Mouse (Mus musculus) heart, postnatal 25 days (tissue): ENCODE data around the gene Wdr72. TPM values are rescaled to one million over a fixed set of nuclear protein-coding genes. Genes with fewer than 3 reads are reported as not detected.

ENCODE experiments used
- DNase-seq: peaks from one replicate; pipeline ENCODE4 v3.0.0; 2022; ENCODE audit warnings: low spot score
- intact Hi-C: fragments of 180-260 bp; cut with DNase I; formaldehyde crosslinking; loops from one replicate; pipeline ENCODE4 v1.15.1; 2025
- total RNA-seq, 2 experiments: library from RNA; stranded (reverse); gene quantifications; 2 replicates each; pipeline ENCODE4 v1.2.3; 2021

Wdr72 gene
- under 1 TPM; 0.36 to 0.48 TPM for total RNA-seq

DNA sequence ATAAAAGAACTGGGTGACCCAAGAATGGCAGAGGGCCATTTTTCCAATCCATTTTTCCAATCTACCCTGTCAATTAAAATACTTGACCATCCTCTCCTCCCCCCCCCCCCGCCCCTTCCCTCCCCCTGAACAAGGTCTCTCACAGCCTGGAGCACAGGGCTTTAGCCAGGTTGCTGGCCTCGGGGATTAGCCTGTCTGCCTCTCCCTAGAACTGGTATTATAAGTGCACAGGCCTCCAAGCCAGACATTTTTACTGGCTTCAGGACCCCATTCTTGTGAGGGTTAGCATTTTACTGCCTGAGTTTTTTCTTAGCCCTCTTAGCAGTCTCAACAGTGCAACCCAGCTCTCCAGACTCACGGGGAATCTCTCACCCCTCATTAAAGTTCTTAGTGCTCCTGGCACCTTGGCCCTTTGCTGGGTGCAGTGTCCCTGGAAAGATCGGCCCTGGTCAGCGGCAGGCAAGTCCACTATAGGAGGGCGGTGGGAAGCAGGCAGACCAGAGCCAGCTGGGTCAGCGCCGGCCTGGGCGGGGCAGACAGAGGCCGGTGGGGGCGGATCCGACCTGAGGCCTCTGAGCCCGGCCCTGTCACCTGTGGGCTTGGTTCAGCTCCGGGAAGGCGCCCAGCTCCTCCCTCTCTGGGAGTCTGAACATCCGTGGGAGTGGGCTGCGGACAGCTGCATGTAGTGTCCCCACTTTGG is at the start of gene Wdr72:
TSS of gene Wdr72 (plus strand) at position 596 of the 700 bp plus-strand sequence.
- intact Hi-C loops, result no loop called here
- no peak for DNase-seq

DNA sequence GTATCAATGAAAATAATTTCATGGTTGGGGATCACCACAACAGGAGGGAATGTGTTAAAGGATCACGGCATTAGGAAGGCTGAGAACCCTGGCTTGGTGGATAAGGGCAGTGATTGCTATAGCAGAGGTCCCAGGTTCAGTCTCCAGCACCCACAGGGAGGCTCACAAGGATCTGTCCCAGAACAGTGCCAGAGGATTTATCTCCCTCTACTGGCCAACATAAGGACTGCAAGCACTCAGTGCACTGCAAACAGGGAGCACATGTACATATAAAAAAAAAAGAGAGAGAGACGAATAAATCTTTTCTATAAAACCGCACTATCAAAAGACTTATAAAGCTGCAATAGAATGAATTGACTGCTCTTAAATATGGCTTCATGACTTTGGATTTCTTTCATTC is 43.9 kb upstream of the Wdr72 start:
- intact Hi-C loops, result no loop called here
- no peak for DNase-seq

DNA sequence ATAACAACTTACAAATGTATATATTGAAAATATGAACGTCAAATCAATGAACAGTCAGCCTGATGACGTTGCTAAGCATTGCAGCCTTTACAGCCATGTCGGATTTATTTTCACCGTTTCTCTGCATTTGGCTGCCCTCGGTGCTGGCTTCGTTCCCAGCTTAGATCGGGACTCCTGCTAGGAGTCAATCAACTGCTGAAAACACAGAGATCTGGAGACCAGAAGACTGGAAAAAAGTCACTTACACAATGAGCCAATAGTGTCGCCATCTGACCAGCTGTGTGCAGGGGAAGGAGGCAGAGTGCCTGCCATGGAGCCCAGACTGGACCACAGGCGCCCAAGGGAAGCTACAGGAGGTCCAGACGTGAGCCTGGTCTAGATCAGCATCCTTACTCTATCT is 43.4 kb upstream of the Wdr72 start:
- intact Hi-C loops, result no loop called here
- no peak for DNase-seq

DNA sequence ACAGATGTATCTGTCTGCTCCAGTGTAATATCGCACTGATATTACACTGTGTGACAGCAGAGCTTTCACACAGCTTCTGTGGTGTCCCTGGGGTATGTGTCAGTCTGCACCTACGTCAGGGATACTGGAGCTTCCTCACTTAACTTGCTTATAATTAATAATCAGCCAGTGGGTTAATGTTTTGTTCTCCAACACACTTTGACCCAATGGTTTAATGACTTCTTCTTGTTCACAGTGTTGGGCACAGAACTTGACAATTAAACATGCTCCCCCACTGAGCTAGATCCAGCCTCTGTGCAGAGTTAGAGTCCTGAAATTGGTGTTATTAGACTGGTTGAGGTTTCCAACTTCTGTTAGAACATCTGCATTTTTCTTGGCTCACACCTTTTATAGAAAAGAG is 34.2 kb upstream of the Wdr72 start:
- no peak for DNase-seq
- intact Hi-C loops, result no loop called here

DNA sequence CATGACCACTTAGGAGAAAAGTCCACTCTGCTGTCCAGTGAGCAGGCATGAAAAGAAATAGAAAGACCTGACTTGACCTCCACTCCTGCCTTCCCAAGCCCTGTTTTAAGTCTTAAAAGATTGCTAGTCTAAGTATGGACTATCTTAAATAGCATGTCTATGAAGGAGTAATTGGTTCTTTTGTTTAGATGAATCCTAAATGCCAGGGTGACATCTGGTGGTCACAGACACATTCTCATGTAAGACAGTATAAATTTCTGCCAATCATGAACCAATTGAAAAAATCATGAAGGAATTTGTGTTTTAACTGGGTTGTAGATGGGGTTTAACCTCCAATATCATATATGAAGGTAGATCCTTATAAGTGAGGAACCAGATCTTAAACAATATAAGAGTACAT is 31.7 kb upstream of the Wdr72 start:
- no peak for DNase-seq
- intact Hi-C loops, result no loop called here

DNA sequence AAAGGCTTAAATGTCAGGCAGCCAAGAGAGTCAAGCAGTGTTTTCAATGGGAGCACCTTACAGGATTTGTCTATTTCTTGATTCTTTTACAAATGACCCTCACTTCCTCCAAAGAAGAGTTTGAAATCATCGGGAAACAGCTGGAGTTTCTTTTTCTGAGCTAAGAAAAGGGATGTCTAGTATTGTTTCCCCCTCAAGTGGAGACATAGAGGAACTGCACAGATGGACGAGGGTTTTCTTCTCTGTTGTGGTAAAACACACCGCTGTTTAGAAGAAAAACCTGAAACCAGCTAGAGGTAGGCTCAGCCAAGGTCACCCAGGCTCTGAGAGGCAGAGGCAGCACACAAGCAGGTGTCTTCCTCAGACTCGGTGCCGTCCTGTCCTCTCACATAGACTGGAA is 29.9 kb upstream of the Wdr72 start:
- intact Hi-C loops, result no loop called here
- DNase-seq, result no peak

DNA sequence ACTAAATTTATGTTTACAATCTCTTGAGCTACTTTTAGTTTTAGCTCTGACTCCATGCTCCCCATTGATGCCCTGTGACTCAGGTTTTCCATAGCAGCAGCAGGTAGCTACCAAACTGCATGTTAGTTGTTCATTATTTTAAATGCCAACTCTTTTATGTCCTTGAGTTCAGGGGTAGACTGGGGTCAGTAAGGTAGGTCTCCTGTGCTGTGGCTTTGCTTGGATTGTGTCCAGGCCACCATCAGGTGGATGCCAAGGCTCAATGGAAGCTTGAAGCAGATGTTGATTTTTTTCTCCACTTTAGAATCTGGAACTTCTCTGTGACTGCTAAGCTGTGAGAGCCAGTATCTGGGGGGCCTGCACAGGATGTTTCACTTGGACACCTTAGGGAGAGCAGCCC is 8.6 kb upstream of the Wdr72 start:
- intact Hi-C loops, result no loop called here

DNA sequence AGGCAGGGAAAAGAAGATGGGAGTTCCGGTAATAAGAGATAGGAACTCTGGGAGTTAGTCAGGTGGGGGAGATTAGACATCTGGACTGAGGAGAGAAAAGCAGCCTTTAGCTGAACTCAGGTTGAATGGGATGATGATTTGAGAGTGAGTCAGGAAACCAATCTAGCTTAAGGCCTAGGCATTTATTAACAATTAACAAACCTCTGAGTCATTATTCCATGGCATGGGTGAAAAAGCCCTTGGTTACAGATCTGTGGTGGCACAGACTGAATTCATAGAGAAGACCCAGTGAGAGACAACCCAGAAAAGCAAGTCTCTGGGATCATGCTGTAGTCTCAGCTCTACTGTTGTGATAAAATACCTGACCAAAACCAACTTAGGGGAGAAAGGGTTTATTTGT is 7.5 kb upstream of the Wdr72 start:
- intact Hi-C loops, result no loop called here
- DNase-seq, result no peak

More for the DNA sequence above, 8.6 kb upstream of the Wdr72 start:
- no peak for DNase-seq

DNA sequence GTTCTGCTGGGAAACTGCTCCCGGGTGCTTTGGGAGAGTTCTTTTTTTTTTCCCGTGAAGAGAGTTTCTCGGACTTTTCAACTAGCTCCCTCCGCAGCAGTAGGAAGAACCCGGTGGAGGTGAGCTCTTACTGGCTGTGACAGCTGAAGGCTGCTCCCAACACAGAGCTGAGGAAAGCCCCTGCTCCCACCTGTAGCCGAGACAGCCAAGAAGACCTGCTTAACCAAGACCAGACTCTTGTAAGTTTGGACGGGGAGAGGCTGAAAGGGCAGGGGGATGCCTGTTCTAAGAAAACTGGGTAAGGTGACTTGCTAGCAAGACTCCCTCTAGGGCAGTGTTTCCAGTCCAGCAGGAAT is 283 bp downstream of the Wdr72 start:
- DNase-seq, result no peak
- intact Hi-C loops, result no loop called here

DNA sequence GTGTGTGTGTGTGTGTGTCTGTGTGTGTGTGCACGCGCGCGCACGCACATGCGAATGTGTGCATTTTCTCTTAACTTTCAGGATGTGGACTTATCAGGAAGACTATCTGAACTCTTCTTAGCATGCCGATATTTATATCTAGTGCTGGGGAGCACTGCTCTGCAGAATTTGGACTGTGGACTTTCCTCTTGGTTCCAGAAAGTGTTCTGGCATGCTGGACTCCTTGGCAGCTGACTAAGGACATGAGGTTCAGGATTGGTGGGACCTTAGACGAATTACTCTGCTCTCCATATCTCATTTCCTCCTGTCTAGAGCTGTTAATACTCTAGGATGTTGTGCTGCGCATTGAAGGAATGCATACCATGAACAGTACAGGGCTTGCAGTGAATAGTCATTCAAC is 2.4 kb downstream of the Wdr72 start:
- DNase-seq, result no peak
- intact Hi-C loops, result no loop called here

DNA sequence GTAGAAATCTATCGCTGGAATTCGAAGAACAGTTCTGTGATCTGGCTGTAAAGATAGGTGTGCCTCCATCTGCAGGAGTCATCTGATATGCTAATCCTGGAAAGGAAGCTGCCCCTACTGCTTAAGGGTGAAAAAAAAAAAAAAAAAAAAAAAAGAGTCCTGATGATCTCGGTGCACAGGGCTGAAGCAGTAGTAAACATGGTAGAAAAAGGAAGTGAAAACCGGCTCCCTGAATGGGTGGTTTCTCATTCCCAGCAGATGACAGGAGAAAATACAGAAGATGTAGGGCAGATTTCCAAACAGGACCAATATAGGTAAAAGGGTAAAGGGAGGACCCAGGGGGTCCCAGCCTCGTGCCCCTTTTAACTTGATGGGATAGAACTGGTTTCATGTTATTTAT is 16.1 kb downstream of the Wdr72 start:
- no peak for DNase-seq
- intact Hi-C loops, result no loop called here

DNA sequence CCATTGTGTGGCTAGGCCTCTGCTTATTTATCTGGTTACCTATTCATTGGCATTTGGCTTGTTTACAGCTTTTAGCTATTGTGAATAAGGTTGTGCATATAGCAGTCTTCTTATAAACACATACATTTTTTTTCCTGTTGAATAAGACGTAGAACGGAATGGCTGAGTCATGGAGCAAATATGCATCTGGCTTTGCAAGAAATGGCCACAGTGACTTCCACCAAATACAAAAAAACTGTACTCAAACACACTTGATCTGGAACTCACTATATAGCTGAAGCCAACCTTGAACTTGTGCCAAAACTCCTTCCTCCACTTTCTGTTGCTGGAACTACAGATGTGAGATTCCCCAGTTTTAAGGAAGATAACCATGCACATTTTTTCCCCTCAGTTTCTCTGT is 23.9 kb downstream of the Wdr72 start:
- DNase-seq, result no peak
- intact Hi-C loops, result no loop called here

DNA sequence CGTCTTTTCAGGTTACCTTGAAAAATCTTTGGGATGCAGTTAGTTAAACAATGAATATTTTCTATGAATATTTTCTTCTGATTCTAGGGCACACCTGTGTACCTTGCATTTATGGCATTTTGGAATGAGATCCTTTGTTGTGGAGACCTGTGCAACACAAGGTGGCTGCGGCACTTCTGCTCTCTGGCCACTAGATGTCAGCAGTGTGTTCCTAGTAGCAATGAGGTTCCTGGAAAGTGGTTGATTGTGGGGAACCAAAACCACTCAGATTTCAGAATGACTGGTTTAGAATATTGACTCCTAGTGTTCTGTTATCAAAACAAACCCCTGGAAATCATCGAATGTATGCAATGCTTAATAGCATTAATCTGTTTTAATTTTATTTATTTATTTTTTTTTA is 31.7 kb downstream of the Wdr72 start:
- DNase-seq, result no peak
- intact Hi-C loops, result loop anchor here (2.0 to 10.0 kb wide), 2 partner anchors 143 to 729 kb away; no protein-coding TSS in a partner anchor

DNA sequence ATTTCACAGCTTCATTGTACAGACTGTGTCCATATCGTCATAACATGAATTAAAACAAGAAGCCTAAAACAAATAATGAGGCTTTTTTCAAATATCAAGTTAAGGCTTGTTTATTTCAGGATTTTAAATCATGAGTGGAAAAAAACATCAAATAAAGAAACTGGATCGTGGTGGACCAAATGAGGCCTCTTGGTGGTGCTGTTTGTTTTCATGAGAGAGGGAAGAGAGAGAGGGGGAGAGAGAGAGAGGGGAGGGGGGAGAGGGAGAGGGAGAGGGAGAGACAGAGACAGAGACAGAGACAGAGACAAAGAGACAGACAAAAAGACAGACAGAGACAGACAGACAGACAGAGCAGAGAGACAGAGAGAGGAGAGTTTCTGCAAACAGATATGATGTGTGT is 32.5 kb downstream of the Wdr72 start:
- intact Hi-C loops, result loop anchor here (2.0 to 10.0 kb wide), 2 partner anchors 142 to 728 kb away; no protein-coding TSS in a partner anchor
- DNase-seq, result no peak

DNA sequence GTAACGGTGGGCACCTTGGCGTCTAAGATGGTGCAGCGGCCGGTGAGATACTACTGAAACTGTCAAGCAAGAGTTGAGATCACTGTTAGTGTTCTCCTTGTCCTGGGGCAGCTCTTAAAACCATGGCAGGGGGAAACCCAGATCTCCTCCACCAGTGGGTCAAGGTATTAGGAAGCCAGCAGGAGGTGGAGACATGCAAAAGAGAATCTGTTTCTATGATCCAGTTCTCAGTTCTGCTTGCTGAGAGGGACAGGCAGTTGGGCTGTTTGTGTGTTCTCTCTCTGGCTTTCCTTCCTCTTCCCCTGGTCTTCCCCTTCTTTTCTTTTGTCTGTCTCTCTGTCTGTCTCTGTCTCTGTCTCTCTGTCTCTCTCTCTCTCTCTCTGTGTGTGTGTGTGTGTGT is 35.0 kb downstream of the Wdr72 start:
- no peak for DNase-seq
- intact Hi-C loops, result loop anchor here (10.0 kb wide), 1 partner anchor 140 kb away; no protein-coding TSS in a partner anchor

DNA sequence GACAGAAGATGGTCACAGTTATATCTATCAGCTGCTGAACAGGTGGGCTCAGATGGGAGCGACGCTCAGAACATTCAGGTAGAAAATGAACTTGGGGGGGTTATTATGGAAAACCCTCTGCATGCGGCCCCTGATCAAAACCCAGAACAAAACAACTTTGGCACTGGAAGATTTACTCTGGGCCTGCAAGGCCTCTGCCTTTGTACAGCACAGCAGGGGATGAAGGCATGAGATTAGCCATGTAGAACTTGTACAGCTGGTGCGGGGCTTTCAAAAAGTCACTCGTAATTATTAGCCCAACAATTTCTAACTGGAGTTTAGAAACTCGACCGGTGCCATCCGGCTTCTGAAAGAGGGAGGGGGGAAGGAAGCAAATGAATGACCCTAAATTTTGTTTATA is 38.1 kb downstream of the Wdr72 start:
- DNase-seq, result no peak
- intact Hi-C loops, result loop anchor here (10.0 kb wide), 1 partner anchor 136 kb away; no protein-coding TSS in a partner anchor

DNA sequence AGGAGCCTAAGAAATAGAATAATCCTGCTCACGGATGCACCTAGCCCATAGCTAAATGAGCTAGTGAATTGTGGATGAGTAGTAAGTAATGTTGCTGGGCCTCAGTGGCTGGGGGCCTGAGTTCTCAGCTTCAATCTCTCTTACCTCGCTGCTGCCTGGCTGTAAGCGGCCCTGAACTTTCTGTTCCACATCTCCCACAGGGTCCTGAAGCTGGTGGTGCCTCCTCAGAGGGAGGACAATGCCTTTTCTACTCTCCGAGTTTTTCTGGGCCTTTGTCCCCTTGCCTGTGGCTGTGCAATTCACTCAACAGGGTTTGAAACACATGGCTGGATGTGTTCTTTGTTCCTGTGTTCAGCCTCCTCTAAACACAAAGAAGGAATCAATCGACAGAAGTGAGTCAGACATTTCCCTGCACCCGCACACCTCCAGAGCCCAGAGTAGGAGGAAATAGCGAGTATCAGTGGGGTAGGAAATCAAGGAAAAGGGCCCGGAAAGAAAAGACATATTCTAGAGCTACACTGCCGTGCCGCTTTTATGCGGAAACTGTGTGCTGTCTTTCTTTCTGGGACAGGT is 50.3 kb downstream of the Wdr72 start:
- intact Hi-C loops, result no loop called here
- no peak for DNase-seq

DNA sequence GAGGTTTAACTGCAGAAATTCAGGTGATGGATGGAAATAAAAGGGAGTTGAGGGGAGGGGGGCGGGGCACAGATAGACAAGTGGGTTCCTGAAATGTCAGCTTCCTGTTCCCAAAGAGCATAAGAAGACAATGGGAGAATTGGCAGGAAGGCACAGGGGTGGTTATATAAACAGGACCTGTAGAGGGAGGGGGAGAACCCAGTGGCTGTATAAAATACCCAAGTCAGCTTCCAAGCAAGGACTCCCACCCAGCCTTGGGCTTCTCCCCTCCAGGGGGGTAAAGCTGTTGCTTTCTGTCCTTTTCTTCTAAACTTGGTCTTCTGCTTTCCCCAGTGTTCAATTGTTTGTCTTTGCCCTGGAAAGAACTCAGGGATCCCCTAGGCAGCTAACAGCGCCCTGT is 55.5 kb downstream of the Wdr72 start:
- DNase-seq, result no peak
- intact Hi-C loops, result no loop called here

DNA sequence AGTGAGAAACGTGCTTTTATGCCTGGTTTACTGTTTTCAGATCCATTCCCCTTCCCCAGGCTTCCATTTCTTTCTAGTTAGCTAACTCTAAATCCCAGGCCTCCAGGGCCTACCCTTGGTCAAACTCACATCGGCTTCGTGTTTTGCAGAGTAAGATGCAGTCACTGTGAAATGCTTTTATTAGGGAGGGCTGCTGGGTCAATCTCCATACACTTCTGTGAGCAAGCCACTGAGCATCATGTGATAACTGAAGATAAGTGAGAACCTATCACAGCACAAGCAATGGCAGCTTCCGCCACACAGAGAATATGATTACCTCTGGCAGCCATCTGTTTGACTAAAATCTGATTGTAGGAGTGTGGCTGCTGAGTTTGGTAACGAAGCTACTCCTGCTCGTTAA is 59.7 kb downstream of the Wdr72 start:
- intact Hi-C loops, result no loop called here
- no peak for DNase-seq

DNA sequence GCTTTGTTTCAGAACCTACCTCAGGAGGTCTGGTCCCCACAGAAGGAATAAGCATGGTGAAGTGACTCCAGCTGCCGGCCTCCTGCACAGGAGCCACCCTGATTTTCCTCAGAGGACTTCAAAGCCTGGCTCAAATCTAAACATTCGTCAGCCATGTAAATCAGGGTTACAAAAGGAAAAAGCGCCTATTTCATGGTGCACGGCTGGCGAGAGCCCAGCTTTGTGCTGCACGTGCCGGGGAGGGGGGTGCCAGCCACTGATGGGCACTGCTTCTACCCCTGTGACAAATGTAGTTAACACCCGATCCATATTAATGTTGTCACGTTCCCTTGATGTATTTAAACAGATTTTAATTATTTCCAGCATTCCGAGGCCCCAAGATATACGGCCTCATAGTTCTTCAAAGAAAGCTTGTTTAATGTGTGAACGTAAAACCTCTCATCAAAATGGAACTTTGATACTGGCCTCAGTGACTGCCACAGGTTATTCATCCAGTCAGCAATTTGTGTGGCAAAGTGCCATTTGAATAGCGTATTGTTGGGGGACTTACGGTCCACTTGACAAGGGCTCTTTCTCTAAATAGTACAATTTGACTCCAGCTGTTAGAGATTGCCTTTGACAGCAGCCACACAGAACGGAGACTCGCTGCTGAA is 76.7 kb downstream of the Wdr72 start:
- intact Hi-C loops, result no loop called here
- DNase-seq, result no peak

DNA sequence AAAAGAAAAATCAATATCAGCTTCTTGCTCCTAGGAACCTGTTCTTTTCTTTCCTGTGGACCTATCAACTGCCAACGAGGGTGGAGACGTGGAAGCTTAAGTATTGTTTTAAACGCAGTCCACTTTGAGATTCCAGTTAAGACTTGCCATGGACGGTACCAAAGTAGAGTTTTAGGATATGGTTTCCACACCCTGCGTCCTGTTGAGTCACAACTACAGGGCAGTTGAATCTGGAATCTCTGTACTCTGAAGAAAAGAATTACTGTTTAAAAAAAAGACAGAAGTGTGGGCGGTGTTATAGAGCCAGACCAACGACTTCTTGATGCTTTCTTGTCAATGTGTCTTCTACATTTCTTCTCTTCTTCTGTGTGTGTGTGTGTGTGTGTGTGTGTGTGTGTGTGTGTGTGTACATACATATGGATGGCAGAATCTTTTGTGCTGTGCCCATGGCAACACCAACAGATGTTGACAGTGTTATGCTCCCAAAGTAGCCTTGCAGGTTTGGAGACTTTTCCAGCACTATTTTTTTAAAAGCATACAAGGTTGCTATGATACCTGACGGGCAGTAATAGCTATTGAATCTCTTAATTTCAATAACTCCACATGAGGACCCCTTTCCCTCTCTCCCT is 77.4 kb downstream of the Wdr72 start:
- intact Hi-C loops, result no loop called here
- no peak for DNase-seq
